Mouse (Mus musculus) adrenal gland, adult 2 months (tissue): Measurements from ENCODE around the gene Rnf13. TPM values are rescaled to one million over a fixed set of nuclear protein-coding genes. Genes with fewer than 3 reads are reported as not detected.
A peak's percentile ranks its signal among the peaks of the same experiment; 100 is the strongest.

Source experiments
- DNase-seq: peaks from one replicate; pipeline ENCODE4 v3.0.0; 2021
- long read RNA-seq: library from polyadenylated mRNA; stranded (forward); transcript quantifications from one replicate; pipeline ENCODE4 v2.0.0, GENCODE M21; 2021
- polyA plus RNA-seq: library from polyadenylated mRNA; depleted of rRNA; stranded (reverse); fragments of >200 nt; gene quantifications from 2 replicates; pipeline ENCODE4 v1.2.3, GENCODE M21; 2012; rRNA removed
- total RNA-seq, 2 experiments: library from RNA; stranded (reverse); gene quantifications; 2 replicates each; pipeline ENCODE4 v1.2.3; 2021

Gene Rnf13
- total RNA-seq: 100 to 1,000 TPM; 100 to 141 TPM
- 24.7 and 42.7 TPM in 2 replicates for polyA plus RNA-seq
- long read RNA-seq, transcript Rnf13-201 (10 exons, 2,678 nt): major isoform, 51 of 70 reads
- long read RNA-seq, transcript Rnf13-209 (9 exons, 1,062 nt): minor isoform, 9 of 70 reads
- long read RNA-seq, partial matches to known transcripts: 1 of 70 reads
- long read RNA-seq, other reads (novel, unspliced or antisense): 7 of 70 reads

DNA sequence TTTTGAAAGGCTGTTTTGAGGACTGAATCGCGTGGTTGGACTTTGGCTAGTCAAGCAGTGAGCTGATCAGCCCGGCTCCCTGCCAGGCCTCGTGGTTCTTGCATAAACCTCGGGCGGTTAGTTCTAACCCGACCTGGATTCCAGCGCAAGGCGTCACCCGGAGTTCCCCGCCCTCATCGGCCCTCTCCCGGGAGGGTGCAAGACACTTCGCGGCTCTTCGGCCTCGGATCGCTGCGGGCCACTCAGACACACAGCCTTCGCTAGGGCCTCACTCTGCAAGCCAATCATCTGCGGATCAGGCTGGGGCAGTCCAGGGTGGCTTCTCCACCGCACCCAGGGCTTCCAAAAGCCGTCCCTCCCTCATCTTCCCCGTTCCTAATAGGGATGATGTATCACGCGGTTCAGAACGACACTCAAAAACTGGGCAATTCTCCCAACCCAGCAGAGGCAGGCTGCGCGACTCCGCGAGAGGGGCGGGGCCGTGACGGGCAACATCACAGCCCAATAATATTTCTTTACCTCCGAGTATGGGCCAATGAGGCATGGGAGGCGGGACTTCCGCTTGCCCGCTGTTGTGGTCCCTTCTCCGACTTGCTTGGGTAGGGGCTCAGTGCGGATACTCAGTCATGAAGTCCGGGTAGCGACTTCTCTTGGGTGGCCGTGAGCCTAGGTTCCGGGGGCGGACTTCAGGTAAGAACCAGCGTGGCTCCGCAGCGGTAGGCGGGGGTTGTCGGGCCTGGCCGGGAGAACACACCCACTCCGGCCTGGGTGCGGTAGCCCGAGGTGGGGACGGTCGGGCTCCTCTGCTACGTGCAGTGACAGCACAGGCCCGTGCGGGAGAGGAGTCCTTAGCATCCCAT lies at the start of gene Rnf13:
Rnf13 (plus strand) TSS at position 552 of the 860 bp plus-strand sequence.
- peak; percentile 99 for DNase-seq

DNA sequence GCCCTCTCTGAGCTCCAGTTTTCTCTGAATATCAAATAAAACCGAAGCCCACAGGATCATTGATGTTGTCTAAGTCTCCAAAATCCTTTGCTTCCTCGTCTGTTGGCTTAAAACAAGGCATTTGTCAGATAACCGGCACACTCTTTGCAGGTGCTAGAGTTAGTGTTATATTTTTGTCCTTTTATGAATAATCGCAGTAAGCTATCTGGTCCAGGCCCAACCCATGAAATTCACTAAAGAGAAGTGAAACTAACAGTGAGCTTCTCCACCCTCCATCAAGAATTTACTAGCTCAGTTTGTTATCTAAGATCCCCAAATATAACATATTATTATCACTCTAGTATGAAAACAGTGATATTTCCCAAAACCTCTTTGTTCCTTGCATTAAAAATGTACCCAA lies 44.1 kb upstream of the Rnf13 start:
- DNase-seq: no peak

DNA sequence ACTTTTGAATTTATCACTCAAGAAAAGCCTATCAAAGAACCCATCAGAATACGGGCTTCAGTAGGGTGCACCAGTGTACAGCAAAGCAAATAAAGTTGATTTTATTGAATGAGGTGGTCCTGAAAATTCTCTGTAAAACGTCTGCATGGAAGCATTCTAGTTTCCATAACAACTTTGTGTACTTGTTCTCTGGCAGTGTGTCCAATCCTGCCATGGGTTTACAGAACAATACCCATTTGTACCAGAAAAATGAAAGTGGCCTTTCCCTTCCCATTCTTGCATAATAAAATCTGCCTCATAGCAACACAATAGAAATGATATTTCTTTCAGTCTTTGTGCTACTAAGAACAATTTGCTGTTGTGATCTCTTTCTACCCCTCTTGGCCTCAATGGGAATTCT lies 43.1 kb upstream of the Rnf13 start, which contains the start of gene Ankub1:
Ankub1 (minus strand) TSS at position 81 of the 400 bp plus-strand sequence.
- DNase-seq: no peak

DNA sequence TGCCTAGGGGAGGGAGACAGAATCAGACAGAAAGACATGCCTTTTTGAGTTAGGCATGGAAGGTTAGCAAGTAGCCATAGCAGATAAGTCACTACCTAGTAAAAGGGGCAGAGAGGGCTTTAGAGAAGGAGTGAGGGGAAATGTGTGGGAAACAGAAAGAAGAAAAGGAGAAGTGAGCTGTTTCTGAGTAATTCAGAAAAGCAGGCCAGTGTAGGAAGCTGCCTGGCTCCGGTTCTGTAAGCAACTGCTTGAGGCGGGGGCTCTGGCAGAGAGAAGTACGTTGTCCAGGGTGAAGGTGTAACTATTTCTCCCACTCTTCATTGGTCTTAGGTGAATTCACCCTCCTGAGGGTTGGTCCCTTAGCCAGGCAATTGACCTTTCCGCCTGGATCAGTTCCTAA lies 39.6 kb upstream of the Rnf13 start:
- no peak for DNase-seq

DNA sequence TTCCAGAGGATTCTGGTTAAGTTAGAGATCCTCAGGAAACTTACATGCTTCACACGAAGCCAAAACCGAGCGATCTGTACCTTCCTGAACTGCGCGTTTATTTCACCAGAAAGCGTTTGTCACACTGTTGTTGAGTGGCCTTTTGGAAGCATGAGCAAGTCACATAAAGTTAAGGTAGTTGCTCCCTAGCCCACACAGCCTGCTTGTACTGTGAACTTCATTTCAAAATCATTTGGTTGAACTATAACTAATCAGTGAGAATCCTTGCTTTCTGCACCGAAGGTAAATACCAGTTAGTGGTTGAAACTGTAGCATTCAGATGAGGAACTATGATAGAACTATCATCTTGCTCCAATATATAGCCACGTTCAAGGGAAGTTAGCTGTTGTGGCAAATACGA lies 39.1 kb upstream of the Rnf13 start:
- DNase-seq: no peak

DNA sequence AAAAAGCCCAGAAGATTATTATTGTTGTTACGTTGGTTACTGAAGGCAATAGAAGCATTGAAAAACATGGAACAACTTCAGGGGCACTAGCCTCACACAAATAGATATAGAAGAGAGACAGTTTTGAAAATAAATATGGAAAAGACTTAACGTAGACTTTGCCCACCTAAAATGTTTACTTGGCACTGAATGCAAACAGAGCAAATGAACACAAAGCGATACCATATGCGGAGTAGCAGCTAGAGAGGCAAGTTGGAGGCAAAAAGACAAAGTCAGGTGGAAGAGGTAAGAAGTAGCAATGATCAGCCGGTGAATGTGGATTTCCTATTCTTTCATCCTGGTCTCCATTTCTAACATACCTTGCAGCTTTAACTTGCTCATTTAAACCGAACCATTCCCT lies 21.7 kb upstream of the Rnf13 start:
- no peak for DNase-seq

DNA sequence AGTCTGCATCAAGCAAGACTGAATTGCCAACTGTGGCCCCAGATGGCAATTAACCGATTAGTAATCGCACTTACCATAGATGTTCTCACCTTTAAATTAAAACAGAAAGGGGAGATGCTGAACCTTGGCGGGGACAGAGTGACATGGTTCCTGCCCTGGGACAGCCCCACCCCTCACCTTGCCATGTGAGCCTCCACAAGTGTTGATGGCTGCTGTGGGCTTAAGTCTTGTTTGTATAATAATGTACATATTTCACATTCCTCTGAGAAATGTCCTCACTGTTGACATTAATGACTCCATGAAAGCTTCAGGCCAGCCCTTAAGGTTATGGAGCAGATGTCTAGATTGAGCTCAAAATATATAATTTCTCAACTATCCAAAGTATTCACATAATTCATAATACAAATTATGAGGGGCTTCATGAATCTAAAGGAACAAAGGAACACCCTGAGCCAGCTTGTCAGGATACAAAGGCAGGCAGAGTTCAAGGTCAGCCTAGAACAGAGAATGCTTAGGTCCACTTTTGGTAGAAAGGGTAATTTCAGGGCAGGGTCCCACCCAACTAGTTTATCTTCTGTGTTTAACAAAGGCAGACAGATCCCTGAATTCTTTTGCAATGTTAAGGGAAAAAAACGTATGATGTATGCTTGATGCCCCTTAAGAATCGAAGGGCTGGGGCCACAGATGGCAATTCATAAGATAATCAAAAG lies 3.5 kb upstream of the Rnf13 start:
- DNase-seq: no peak

DNA sequence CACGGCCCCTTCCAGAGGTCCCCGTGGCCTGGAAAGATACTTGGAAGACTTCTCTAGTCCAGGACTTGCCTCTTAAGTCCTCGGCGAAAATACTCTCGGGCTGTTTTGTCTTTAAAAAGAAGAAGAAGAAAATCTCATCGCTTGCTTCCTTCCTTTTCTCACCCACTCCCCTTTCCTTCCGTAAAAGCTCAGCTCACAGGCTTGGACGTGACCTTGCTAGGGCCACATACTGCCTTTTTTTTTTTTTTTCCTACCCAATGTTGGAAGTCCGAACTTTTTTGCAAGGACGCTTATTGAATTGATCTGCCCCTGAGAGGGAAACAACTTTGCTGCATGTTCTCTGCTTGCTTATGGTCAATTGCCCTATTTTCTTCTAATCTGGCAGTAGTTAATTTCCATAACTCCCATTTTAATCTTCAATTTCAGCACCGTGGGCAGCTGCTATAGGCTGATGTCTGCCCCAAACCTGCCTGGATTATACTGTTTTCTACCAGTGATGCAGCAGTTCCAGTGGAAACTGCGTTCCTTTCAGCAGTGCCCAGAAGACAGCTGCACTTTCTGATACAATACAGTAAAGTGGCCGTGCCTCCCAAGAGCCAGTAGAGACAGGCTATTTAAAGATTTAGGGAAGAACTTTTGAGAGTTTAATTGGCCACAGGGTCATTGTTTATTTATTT lies 695 bp downstream of the Rnf13 start:
- DNase-seq: peak; percentile 8

DNA sequence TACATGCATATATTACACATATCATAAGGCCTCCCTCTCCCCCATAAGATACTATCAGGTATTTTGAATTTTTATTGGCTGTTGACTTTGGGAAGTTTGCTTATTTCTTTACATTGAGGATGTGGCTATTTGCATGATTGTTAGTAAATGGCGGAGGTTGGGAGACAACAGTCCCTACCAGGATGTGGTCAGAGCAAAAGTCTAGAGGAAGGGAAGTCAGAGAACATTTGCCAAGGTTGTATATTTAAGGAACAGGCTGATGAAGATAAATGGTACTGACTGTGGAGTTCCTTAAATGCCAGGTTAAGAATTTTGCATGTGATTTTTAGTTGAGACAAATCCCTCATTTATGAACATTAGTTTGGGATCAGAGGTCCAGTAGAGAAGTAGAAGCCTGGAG lies 4.0 kb downstream of the Rnf13 start:
- no peak for DNase-seq

DNA sequence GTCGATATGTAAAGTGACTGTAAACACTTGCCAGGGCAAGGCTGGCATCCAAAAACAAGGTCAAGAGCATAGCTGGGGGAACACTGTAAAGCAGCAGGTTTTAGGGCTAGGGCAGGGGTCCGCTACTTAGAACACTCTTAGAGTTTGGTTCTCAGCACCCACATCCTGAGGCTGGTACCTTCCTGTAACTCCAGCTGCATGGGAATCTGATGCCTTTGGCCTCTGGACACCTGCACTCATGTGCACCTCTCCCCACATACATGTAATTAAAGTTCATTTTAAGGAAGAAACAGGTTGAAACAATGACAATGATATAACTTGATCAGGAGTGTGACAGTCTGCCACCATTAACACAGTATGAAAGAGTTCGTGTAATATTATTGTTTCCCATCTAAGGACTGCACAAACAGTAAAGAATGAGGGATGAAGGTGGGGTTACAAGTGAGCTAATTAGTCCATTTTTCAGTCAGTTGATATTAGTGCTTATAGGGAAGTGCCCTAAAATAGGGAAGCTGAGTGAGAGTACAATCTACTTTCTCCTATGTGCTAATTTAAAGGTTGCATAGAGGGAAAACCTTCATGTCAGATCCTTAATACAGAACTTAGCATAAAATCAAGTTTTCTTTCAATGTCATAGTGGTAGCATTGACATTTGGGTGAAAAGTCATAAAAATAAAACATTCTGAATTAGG lies 12.9 kb downstream of the Rnf13 start:
- DNase-seq: no peak

DNA sequence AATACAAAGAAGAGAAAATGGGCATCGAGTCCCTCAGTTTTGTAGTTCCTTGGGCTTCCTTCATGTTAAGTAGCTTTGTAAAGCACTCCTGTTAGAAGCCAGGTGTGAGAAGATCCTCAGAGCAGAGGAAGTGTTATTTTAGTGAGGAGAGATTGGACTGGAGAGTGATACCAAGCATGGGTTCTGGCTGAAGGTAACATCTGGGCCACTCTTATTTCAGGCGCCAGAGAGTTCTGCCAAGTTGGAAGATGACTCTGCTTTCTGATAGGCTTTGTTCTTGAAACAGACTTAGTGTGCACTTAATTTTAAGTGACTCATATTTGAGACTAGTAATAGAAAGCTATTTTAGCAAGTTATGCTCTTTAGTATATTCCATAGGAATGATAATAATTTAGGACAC lies 41.1 kb downstream of the Rnf13 start:
- DNase-seq: peak; percentile 27

DNA sequence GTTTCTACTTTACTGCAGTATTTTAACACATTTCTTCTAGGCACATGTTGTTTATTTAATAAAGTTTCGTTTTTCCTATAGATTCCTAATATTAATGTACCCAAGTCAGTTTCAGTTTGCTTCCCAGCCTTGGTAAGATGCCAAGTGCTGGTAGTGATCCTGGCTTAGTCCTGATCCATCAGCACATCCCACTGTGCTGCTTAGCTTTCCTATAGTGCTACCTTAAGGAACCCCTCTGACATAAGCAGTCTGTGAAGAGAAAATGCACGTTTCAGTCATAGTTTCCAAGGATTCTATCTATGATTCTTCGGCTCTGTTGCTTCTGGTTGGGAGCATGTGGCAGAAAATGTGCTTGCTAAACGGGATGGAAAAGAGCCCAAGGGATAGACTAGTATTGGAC lies 52.6 kb downstream of the Rnf13 start:
- DNase-seq: no peak

DNA sequence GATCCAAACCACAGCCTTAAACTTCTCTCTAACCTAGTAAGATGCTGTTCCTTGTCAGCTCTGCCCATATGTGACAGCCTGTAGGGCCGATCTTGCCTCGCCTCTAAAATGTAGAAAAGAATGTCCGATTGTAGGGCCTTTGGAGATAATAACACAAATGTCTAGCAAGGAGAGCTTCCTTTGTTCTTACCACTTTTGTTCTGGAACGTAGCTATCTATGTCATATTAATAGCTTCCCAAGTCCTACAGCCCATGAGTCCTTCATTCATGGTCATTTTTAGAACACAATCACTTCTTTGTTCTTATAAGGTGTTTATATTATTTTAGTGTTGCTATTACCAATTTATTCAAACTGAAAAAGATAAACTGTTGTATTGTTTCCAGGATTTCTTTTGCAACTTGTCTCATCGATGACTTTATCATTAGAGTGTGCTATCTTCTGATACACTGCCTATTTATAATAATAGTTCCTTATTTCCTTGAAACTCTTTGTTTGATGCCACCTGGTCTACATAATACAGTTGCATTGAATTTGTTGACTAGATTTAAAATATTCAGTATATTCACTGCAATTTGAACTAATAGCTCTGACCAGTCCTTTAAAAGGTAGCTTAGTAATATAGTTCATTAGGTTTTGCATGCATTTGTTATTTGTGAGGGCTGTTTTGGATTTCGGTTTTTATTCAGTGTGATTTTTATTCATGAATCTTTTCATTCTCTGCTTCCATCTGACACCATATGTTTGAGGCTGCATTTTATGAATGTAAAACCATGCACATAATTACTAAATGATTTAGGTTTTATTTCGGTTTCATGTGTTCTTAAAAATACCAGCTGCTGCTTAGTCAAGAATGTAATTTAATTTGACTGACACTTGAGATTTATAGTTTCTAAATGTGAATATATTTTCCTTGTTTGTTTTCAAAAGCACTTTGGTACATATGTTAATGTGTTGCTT lies 53.4 kb downstream of the Rnf13 start:
- DNase-seq: no peak

DNA sequence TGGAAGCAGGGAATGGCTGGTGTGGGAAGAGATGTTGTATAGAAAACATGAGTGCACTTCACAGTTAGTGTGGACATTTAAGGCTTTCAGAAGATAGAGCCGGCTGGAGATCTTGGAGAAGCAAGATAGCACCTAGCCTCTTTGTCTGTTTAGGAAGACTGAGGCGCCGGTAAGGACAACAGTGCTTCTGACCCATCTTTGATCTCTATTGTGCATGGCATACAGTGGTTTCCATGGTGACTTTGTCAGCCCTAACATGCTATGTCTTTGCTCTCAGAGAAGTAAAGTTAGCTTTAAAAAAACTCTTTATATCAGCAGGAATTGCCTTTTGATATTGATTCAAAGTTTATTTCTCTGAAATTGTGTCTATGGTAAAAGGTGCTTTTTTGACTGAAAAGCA lies 55.2 kb downstream of the Rnf13 start:
- no peak for DNase-seq

DNA sequence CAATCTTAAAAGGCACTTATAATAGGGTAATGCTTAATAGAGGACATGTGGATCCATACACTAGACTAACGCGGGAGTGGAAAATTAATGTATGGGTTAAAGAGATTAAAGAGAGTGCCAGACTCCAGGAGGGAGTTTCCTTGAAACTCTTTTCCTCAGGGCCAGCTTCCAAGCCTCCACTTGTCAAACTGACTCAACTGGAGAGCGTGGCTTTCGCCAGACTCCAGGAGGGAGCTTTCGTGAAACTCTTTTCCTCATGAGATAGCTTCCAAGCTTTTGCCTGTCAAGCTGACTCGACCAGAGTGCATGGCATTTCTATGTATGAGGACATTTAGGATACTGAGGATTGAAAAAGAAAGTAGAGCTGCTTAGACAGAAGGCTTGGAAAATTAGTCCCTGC lies 59.2 kb downstream of the Rnf13 start:
- peak; percentile 26 for DNase-seq

DNA sequence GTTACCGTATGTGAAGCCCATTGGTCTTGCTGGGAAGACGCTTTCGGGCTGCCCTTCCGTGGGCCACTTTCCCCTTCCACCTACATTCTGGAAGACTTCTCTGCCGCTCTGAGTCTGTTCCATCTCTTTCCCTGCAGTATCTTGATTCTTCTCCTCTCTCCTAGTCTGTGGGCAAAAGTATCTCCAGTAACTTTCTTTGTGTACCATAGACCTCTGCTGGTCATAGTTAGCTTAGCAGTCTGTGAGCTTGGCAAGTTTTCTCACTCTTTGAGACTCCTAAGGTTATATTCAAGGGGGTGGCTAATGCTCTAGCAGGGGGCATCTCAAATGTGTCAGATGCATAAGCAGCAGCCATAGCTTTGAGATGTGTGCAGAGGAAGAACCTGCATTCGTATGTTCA lies 79.6 kb downstream of the Rnf13 start:
- DNase-seq: no peak

DNA sequence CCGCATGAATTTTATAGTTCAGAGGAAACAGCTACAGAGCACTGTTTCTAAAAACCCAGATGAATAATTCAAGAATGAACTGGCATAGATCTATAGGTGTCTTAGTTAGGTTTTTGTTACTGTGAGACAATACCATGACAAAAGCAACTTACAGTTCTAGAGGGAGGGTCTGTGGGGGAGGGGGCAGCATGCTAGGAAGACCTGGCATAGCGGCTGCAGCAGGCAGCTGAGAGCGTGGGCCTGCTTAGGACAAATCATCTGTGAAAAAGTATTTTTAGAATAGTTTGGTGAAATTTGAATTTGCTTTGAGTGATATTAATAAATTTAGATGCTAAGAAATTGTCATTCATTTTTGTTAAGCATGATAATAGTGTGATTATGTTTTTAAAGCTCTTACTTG lies 90.0 kb downstream of the Rnf13 start:
- DNase-seq: no peak

DNA sequence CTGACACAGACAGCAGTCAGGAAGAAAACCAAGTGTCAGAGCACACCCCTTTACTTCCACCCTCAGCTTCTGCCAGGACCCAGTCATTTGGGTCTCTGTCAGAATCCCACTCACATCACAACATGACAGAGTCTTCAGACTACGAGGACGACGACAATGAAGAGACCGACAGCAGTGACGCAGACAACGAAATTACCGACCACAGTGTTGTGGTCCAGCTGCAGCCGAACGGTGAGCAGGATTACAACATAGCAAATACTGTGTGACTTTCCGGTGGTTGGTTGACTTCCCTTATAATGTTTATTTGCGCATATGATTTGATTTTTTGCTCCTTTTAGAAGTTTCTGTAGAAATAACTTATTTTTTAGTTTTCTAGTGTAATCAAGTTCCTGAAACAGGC lies 97.7 kb downstream of the Rnf13 start:
- no peak for DNase-seq

DNA sequence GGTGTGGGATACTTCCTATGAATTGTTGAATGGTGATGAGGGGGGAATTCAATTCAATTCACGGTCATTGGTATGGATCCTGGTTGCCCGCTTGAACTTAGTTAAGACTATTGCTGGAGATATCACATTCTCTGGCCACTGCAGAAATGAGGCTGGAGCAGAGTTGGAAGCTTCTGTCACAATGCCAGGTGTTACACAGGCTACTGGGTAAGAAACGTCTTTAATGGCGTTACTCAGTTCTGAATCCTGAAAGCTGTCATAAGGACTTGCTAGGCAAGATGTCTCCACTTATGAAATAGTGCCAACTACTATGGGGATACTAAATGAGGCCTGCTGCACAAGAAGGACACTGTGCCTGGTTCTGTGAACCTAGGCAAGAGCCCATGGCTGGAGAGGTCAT lies 101.0 kb downstream of the Rnf13 start:
- no peak for DNase-seq

DNA sequence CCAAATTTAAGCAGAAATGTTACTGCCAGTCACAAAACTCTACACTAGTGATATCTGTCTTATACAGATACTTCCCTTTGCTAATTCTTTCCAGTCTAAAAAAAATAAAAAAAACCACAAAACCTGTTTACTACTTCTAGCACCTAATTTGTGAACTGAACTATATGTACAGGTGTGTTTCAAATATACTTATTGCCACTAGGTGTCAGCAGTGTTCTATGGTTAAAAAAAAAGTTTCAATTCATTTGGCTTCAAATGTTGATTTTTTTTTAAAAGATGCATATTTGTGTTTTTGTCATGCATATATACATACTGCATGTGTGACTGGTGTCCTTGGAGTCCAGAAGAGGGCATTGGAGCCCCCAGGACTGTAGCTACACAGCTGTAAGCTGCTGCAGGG lies 107.9 kb downstream of the Rnf13 start:
- DNase-seq: no peak
